Mouse (Mus musculus) bone marrow macrophage, adult 2 months (primary cell): Measurements from ENCODE around the gene Fgfr2.

Source experiments
- CTCF ChIP-seq: IDR thresholded peaks from 2 replicates; pipeline ENCODE4 v1.5.1; 2012; ENCODE audit warnings: low read depth, mild to moderate bottlenecking, low read length, moderate library complexity
- POLR2A ChIP-seq: IDR thresholded peaks from 2 replicates; pipeline ENCODE4 v1.6.1; 2012; ENCODE audit warnings: mild to moderate bottlenecking, low read depth, low read length, borderline replicate concordance

GRCm38 (mm10) chr7:133011191-133011590 is 112.0 kb downstream of the Fgfr2 start:
- no peak for TF ChIP-seq CTCF
- no peak for TF ChIP-seq POLR2A
